Mouse (Mus musculus): ENCODE measurements at regions not wholly inside any gene's neighbourhood (a gene's known extent, or its start where the extent isn't known, plus 50 kb on each side); places are given as distances from the start of the nearest gene placed in this dataset.

GRCm38 (mm10) chr2:72868173-72868572 is 112.1 kb downstream of the Sp3 start:
- TF ChIP-seq CTCF (IDR thresholded peaks at IDR 0.05; ENCODE audit: borderline replicate concordance, insufficient read depth, low read depth, low read length), result no peak
- no peak for TF ChIP-seq POLR2A (IDR thresholded peaks at IDR 0.05; ENCODE audit: borderline replicate concordance, insufficient read depth, low read length)
